Comparison of ENCODE assay signal across 8 mouse cellular contexts in genomic region chr6:85451664-85452410, GRCm38 (mm10). TPM values are rescaled to one million over a fixed set of nuclear protein-coding genes. Genes with fewer than 3 reads are reported as not detected.
DNase-seq lines count a peak whose midpoint lies in the region; ATAC-seq and TF ChIP-seq lines count a peak whose summit lies in the region.

Gene Pradc1, minus strand, starts transcription at chr6:85451970.

- DNase-seq in MEL (ENCODE audit: low read depth, low spot score) = peak; percentile 99
- peak; percentile 97 to 98 for DNase-seq in cerebellum, adult 2 months
- DNase-seq in forebrain, postnatal 0 days = peak; percentile 98
- DNase-seq in heart, postnatal 4 days = peak; percentile 97
- DNase-seq in layer of hippocampus, adult 8-10 months (ENCODE audit: low spot score in 2 of 2) = peak; percentile 98
- DNase-seq in ovary, adult 18-20 months (ENCODE audit: low spot score) = peak; percentile 98
- DNase-seq in thymus, postnatal 0 days (ENCODE audit: low spot score) = peak; percentile 97

- H3K79me2 ChIP-seq in MEL (ENCODE audit: control insufficient read depth, insufficient read depth, low read length, poor library complexity) = peaks cover 55% of the 10 kb centered on the region

- H3K9ac ChIP-seq in MEL (ENCODE audit: control insufficient read depth, low read depth, low read length, poor library complexity, severe bottlenecking) = peak within 1 kb of the TSS; percentile 82
- peak within 1 kb of the TSS; percentile 66 for H3K9ac ChIP-seq in forebrain, postnatal 0 days
- H3K9ac ChIP-seq in lung, embryonic 15.5 days = peak within 1 kb of the TSS; percentile 89

- ATAC-seq in forebrain, postnatal 0 days = peak; percentile 92
- peak; percentile 92 for ATAC-seq in lung, embryonic 15.5 days (ENCODE audit: borderline replicate concordance, extremely low read depth, low FRiP score, low TSS enrichment)

- peak within 1 kb of the TSS; percentile 74 to 92 for H3K4me3 ChIP-seq in MEL (ENCODE audit: control insufficient read depth in 1 of 2, insufficient read depth in 1 of 2, low read depth in 2 of 2, low read length in 2 of 2)
- H3K4me3 ChIP-seq in cerebellum, adult 2 months (replicated peaks; ENCODE audit: insufficient read depth, low read depth, low read length) = peak within 1 kb of the TSS; percentile 80
- peak within 1 kb of the TSS; percentile 82 for H3K4me3 ChIP-seq in forebrain, postnatal 0 days (ENCODE audit: low read depth, low read length)
- H3K4me3 ChIP-seq in lung, embryonic 15.5 days = peak within 1 kb of the TSS; percentile 71

- peaks cover 2 to 40% of the 10 kb centered on the region in 2 experiments for H3K36me3 ChIP-seq in MEL (ENCODE audit: control insufficient read depth in 1 of 2, insufficient read depth in 2 of 2, low read length in 2 of 2)
- no peaks in the 10 kb centered on the region for H3K36me3 ChIP-seq in forebrain, postnatal 0 days (ENCODE audit: insufficient read depth)
- H3K36me3 ChIP-seq in lung, embryonic 15.5 days = peaks cover 8% of the 10 kb centered on the region

- H3K9me3 ChIP-seq in MEL (replicated peaks; ENCODE audit: insufficient read depth, low read length) = no peaks in the 10 kb centered on the region
- no peaks in the 10 kb centered on the region for H3K9me3 ChIP-seq in forebrain, postnatal 0 days (ENCODE audit: low read length)
- no peaks in the 10 kb centered on the region for H3K9me3 ChIP-seq in lung, embryonic 15.5 days

- H3K27me3 ChIP-seq in MEL (ENCODE audit: control insufficient read depth in 1 of 2, insufficient read depth in 2 of 2, low read length in 2 of 2) = no peaks in the 10 kb centered on the region
- no peaks in the 10 kb centered on the region for H3K27me3 ChIP-seq in cerebellum, adult 2 months (ENCODE audit: control insufficient read depth, insufficient read depth, low read length)
- no peaks in the 10 kb centered on the region for H3K27me3 ChIP-seq in forebrain, postnatal 0 days (ENCODE audit: insufficient read depth, low read length)
- H3K27me3 ChIP-seq in lung, embryonic 15.5 days = no peaks in the 10 kb centered on the region

- WGBS in cerebellum, adult 2 months = under 1% methylated on average over 54 of the region's 54 CpGs
- WGBS in forebrain, postnatal 0 days = 1% methylated on average over 54 of the region's 54 CpGs
- under 1% methylated on average over 54 of the region's 54 CpGs for WGBS in lung, embryonic 15.5 days

- H3K4me2 ChIP-seq in forebrain, postnatal 0 days (ENCODE audit: low read depth) = peak within 1 kb of the TSS; percentile 93
- H3K4me2 ChIP-seq in lung, embryonic 15.5 days = peak within 1 kb of the TSS; percentile 88

- TF ChIP-seq EP300 in MEL (IDR thresholded peaks at IDR 0.05; ENCODE audit: low read depth in 1 of 2, low read length in 2 of 2) = peak in 1 of 2 experiments; percentile 47; a peak in 1 of 4 replicates

- peaks cover 8 to 24% of the 10 kb centered on the region in 2 experiments; a peak in 2 of 4 replicates for H3K4me1 ChIP-seq in MEL (ENCODE audit: control insufficient read depth in 1 of 2, insufficient read depth in 2 of 2, low read length in 2 of 2)
- 0 out of 2 replicates have a peak, but pooled peaks cover 2% of the 10 kb centered on the region for H3K4me1 ChIP-seq in cerebellum, adult 2 months (ENCODE audit: control insufficient read depth, insufficient read depth, low read length)
- H3K4me1 ChIP-seq in forebrain, postnatal 0 days (ENCODE audit: insufficient read depth) = peaks cover 24% of the 10 kb centered on the region
- peaks cover 38% of the 10 kb centered on the region for H3K4me1 ChIP-seq in lung, embryonic 15.5 days

- no peak; the same call in 1 of the 2 replicates for TF ChIP-seq RAD21 in MEL (IDR thresholded peaks at IDR 0.05; ENCODE audit: low read depth, low read length)

- peak; percentile 80 to 95 for TF ChIP-seq POLR2A in MEL (IDR thresholded peaks at IDR 0.05; ENCODE audit: control insufficient read depth in 1 of 2, insufficient read depth in 1 of 2, low read depth in 1 of 2, low read length in 2 of 2, poor library complexity in 1 of 2)
- peak; percentile 70; the same call in 1 of the 2 replicates for TF ChIP-seq POLR2A in cerebellum, adult 2 months (IDR thresholded peaks at IDR 0.05; ENCODE audit: borderline replicate concordance, insufficient read depth, low read length)

- peak within 1 kb of the TSS; percentile 88 for H3K27ac ChIP-seq in MEL (ENCODE audit: control insufficient read depth, low read depth, low read length)
- peak within 1 kb of the TSS; percentile 16; the same call in 1 of the 2 replicates for H3K27ac ChIP-seq in cerebellum, adult 2 months (ENCODE audit: insufficient read depth, low read length)
- H3K27ac ChIP-seq in forebrain, postnatal 0 days (ENCODE audit: low read depth, low read length) = peak within 1 kb of the TSS; percentile 94
- H3K27ac ChIP-seq in lung, embryonic 15.5 days = peak within 1 kb of the TSS; percentile 95

- TF ChIP-seq CTCF in MEL (IDR thresholded peaks at IDR 0.05 in 2 of 3, conservative IDR thresholded peaks at IDR 0.05 in 1 of 3; ENCODE audit: control insufficient read depth in 1 of 3, insufficient read depth in 1 of 3, low read depth in 2 of 3, low read length in 3 of 3, poor library complexity in 1 of 3, severe bottlenecking in 1 of 3) = 0 out of 6 replicates have a peak, but pooled peaks of 1 of the 3 experiments have one; percentile 4
- TF ChIP-seq CTCF in cerebellum, adult 2 months (IDR thresholded peaks at IDR 0.05; ENCODE audit: borderline replicate concordance, insufficient read depth, low read depth, low read length) = no peak
- TF ChIP-seq CTCF in forebrain, postnatal 0 days (IDR thresholded peaks at IDR 0.05; ENCODE audit: low read depth) = no peak

TF ChIP-seq in MEL, 35 proteins besides CTCF, POLR2A, EP300 and RAD21:
- TF ChIP-seq JUND (IDR thresholded peaks at IDR 0.05; ENCODE audit: low read depth, low read length) (no peak), MAX (IDR thresholded peaks at IDR 0.05; ENCODE audit: low read length) (peak; percentile 91), UBTF (IDR thresholded peaks at IDR 0.05; ENCODE audit: borderline replicate concordance, insufficient read depth, low read depth, low read length) (0 out of 2 replicates have a peak, but pooled peaks have one; percentile 10), GATA1 (IDR thresholded peaks at IDR 0.05; ENCODE audit: low read depth, low read length) (no peak), MXI1 (IDR thresholded peaks at IDR 0.05; ENCODE audit: low read depth, low read length) (peak; percentile 78; the same call in 1 of the 2 replicates), SIN3A (IDR thresholded peaks at IDR 0.05; ENCODE audit: low read length) (peak; percentile 97), MAFK (IDR thresholded peaks at IDR 0.05; ENCODE audit: borderline replicate concordance, low read depth, low read length) (no peak), HCFC1 (IDR thresholded peaks at IDR 0.05; ENCODE audit: low read depth, low read length) (peak; percentile 93), NRF1 (IDR thresholded peaks at IDR 0.05; ENCODE audit: insufficient read depth, low read depth, low read length, poor library complexity, severe bottlenecking) (no peak), KAT2A (conservative IDR thresholded peaks at IDR 0.05; ENCODE audit: low read depth, low read length) (peak; percentile 72), USF1 (IDR thresholded peaks at IDR 0.05; ENCODE audit: low read depth, low read length) (peak; percentile 25; the same call in 1 of the 2 replicates), MYC (IDR thresholded peaks at IDR 0.05; ENCODE audit: low read depth, low read length) (peak; percentile 96), CHD1 (IDR thresholded peaks at IDR 0.05; ENCODE audit: low read depth, low read length) (0 out of 2 replicates have a peak, but pooled peaks have one; percentile 77), TBP (IDR thresholded peaks at IDR 0.05; ENCODE audit: low read depth, low read length) (peak; percentile 96), GABPA (IDR thresholded peaks at IDR 0.05; ENCODE audit: low read depth, low read length) (peak; percentile 83; the same call in 1 of the 2 replicates), POLR2AphosphoS2 (IDR thresholded peaks at IDR 0.05; ENCODE audit: low read length) (peak; percentile 95), ZC3H11A (IDR thresholded peaks at IDR 0.05; ENCODE audit: low read depth, low read length) (no peak), ELF1 (IDR thresholded peaks at IDR 0.05; ENCODE audit: low read depth, low read length) (peak; percentile 84), MYB (IDR thresholded peaks at IDR 0.05; ENCODE audit: low read depth, low read length) (peak; percentile 95), TCF12 (IDR thresholded peaks at IDR 0.05; ENCODE audit: low read depth, low read length) (peak; percentile 87), NELFE (IDR thresholded peaks at IDR 0.05; ENCODE audit: low read depth, low read length) (peak; percentile 93), ZMIZ1 (IDR thresholded peaks at IDR 0.05; ENCODE audit: low read depth, low read length) (peak; percentile 94)
TF ChIP-seq in MEL: peak in this region for 17.

RNA-seq across cellular contexts. Expression of gene Pradc1, which starts in this region (rescaled TPM):
- total RNA-seq in MEL (2012; rRNA removed) = 29.3 and 33.6 TPM in 2 replicates
- 10 to 100 TPM in 1 of 2 experiments, not detected in 1; 47.9 TPM for polyA plus RNA-seq in MEL (2012; ENCODE audit: insufficient read depth in 1 of 2, insufficient read length in 2 of 2, low read depth in 1 of 2, low replicate concordance in 2 of 2, missing spikeins in 1 of 2)
- 21.2 and 21.5 TPM in 2 replicates for polyA plus RNA-seq in cerebellum, adult 2 months (2012; rRNA removed)
- total RNA-seq in forebrain, postnatal 0 days (2014; rRNA removed) = 7.1 and 15.2 TPM in 2 replicates
- polyA plus RNA-seq in forebrain, postnatal 0 days (2015; fragmentation: Nextera tagmentation; extraction: Ambion mirVana) = 31.3 and 36.4 TPM in 2 replicates
- total RNA-seq in heart, postnatal 4 days (2021) = 10 to 100 TPM; 25.7 to 29.2 TPM
- 10 to 100 TPM; 18.0 to 20.9 (median 18.0) TPM for total RNA-seq in layer of hippocampus, adult 8-10 months (2022)
- polyA plus RNA-seq in lung, embryonic 15.5 days (2015; fragmentation: Nextera tagmentation; extraction: Ambion mirVana) = 46.0 and 46.7 TPM in 2 replicates
- polyA plus RNA-seq in thymus, postnatal 0 days (2015; fragmentation: Nextera tagmentation; extraction: Ambion mirVana) = 51.9 and 56.7 TPM in 2 replicates

Comparison
In these comparisons a context has a peak if more than half of its experiments do, and no peak if none do; other contexts are left out.
1. Peak in every context shown above with its lines: DNase-seq, ATAC-seq, H3K4me3 ChIP-seq and H3K27ac ChIP-seq.
2. H3K27ac ChIP-seq: peak in every context shown above with its lines; median percentile 95 in lung, embryonic 15.5 days; 94 in forebrain, postnatal 0 days; 88 in MEL; 16 in cerebellum, adult 2 months.